Mouse (Mus musculus): ENCODE measurements around the gene Rbm11. TPM values are rescaled to one million over a fixed set of nuclear protein-coding genes. Genes with fewer than 3 reads are reported as not detected.
A peak's percentile ranks its signal among the peaks of the same experiment; 100 is the strongest.

The Rbm11 gene
- 1 to 10 TPM; 5.3 to 6.3 TPM for total RNA-seq (2021)
- long read RNA-seq, partial matches to known transcripts, result 0 of 2 reads
- long read RNA-seq, other reads (novel, unspliced or antisense), result 0 of 2 reads

- DNase-seq (ENCODE audit: low spot score in 2 of 2), result peak; percentile 68 to 88
Measured at GRCm38 (mm10) chr16:75592671-75593500, at the start of gene Rbm11. Gene Rbm11 (plus strand): TSS chr16:75592844.

GRCm38 (mm10) chr16:75545310-75545709, 47.3 kb upstream of the Rbm11 start:
- DNase-seq (ENCODE audit: low spot score in 2 of 2), result no peak

GRCm38 (mm10) chr16:75562910-75563309, 29.7 kb upstream of the Rbm11 start:
- DNase-seq (ENCODE audit: low spot score in 2 of 2), result no peak

GRCm38 (mm10) chr16:75582279-75582678, 10.4 kb upstream of the Rbm11 start:
- no peak for DNase-seq (ENCODE audit: low spot score in 2 of 2)

GRCm38 (mm10) chr16:75585961-75586360, 6.7 kb upstream of the Rbm11 start, which contains the start of gene Lipi:
Gene Lipi (minus strand): TSS chr16:75586061.
- DNase-seq (ENCODE audit: low spot score in 2 of 2), result no peak

- DNase-seq (ENCODE audit: low spot score in 2 of 2), result no peak
Measured at GRCm38 (mm10) chr16:75586466-75586865, 6.2 kb upstream of the Rbm11 start.

- DNase-seq (ENCODE audit: low spot score in 2 of 2), result no peak
Measured at GRCm38 (mm10) chr16:75593501-75594183, 998 bp downstream of the Rbm11 start.

GRCm38 (mm10) chr16:75606415-75606814, 13.8 kb downstream of the Rbm11 start:
- DNase-seq (ENCODE audit: low spot score in 2 of 2), result no peak

GRCm38 (mm10) chr16:75612561-75612960, 19.9 kb downstream of the Rbm11 start:
- DNase-seq (ENCODE audit: low spot score in 2 of 2), result no peak

- peak in 1 of 2 experiments; percentile 42 for DNase-seq (ENCODE audit: low spot score in 2 of 2)
Measured at GRCm38 (mm10) chr16:75617651-75618349, 25.2 kb downstream of the Rbm11 start.

GRCm38 (mm10) chr16:75627862-75628261, 35.2 kb downstream of the Rbm11 start:
- no peak for DNase-seq (ENCODE audit: low spot score in 2 of 2)

Other genes starting within 250 kb of the Rbm11 start
- gene Lipi, start 6.8 kb upstream of the Rbm11 start, total RNA-seq (2021), result under 1 TPM; 0.25 to 0.30 TPM
- 10 to 100 TPM; 36.5 to 39.8 TPM for gene Hspa13, start 174.3 kb downstream of the Rbm11 start, total RNA-seq (2021)

Data from layer of hippocampus, adult 18-20 months (tissue).